32 mouse cellular contexts compared by ENCODE assay signal in the genomic region with DNA sequence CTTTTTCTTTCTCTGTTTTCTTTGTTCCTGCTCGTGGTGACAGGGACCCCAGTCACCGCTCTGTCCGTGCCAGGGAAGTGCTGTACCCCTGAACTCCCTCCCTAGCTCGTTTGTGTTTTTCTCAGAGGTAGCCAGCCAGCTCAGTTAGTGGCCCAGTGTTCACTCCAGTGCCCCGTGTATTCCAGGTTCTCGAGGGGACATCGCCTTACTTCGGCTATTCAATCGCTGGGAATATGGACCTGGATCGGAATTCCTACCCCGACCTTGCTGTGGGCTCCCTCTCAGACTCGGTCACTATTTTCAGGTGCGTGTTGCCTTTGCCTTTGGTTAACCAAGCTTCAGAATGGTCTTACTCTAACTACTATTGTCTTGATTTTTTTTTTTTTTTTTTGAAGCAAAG.
"Had no signal": no experiment of that assay in that cellular context is flagged by ENCODE, and none has a peak within 500 bp of the region (broad histone marks: within the 10 kb centered on the region; RNA-seq: fewer than 3 reads in every experiment).

No protein-coding gene starts in this region.

- H3K27ac ChIP-seq: left cerebral cortex, adult 2 months; limb, embryonic 10.5 days; limb, embryonic 12.5 days; limb, embryonic 13.5 days; limb, embryonic 15.5 days; liver, embryonic 12.5 days; liver, embryonic 13.5 days; liver, embryonic 14.5 days; liver, embryonic 15.5 days; lung, embryonic 15.5 days; macrophage; midbrain, embryonic 10.5 days; midbrain, embryonic 12.5 days; midbrain, embryonic 13.5 days; midbrain, embryonic 15.5 days; neural tube, embryonic 12.5 days had no signal

- DNase-seq: left cerebral cortex, postnatal 4 days; liver; liver, embryonic 13.5 days; liver, postnatal 0 days; lung, adult 18-20 months; lung, adult 2 months; lung, embryonic 14.5 days; lung, postnatal 10 days; lung, postnatal 14 days; lung, postnatal 36 days; lung, postnatal 4 days; midbrain, embryonic 14.5 days had no signal

- H3K9me3 ChIP-seq: limb, embryonic 10.5 days; limb, embryonic 12.5 days; limb, embryonic 13.5 days; limb, embryonic 15.5 days; liver, embryonic 12.5 days; liver, embryonic 13.5 days; liver, embryonic 15.5 days; lung, embryonic 15.5 days; megakaryocyte, embryonic 14.5 days; midbrain, embryonic 10.5 days; midbrain, embryonic 12.5 days; midbrain, embryonic 13.5 days; midbrain, embryonic 15.5 days; neural tube, embryonic 12.5 days had no signal

- H3K4me3 ChIP-seq: left cerebral cortex, adult 2 months; limb, embryonic 10.5 days; limb, embryonic 12.5 days; limb, embryonic 13.5 days; limb, embryonic 15.5 days; liver, embryonic 12.5 days; liver, embryonic 13.5 days; liver, embryonic 15.5 days; lung, embryonic 15.5 days; megakaryocyte, embryonic 14.5 days; midbrain, embryonic 10.5 days; midbrain, embryonic 12.5 days; midbrain, embryonic 13.5 days; midbrain, embryonic 15.5 days; myocyte; neural tube, embryonic 12.5 days had no signal

- H3K9ac ChIP-seq: limb, embryonic 12.5 days; limb, embryonic 13.5 days; limb, embryonic 15.5 days; liver, embryonic 12.5 days; liver, embryonic 13.5 days; liver, embryonic 14.5 days; liver, embryonic 15.5 days; liver, postnatal 0 days; lung, embryonic 14.5 days; lung, embryonic 15.5 days; midbrain, embryonic 12.5 days; midbrain, embryonic 13.5 days; midbrain, embryonic 15.5 days; neural tube, embryonic 12.5 days had no signal

- ATAC-seq: liver, embryonic 12.5 days; liver, postnatal 0 days; lung, postnatal 0 days; midbrain, embryonic 13.5 days; midbrain, embryonic 15.5 days; midbrain, embryonic 16.5 days had no signal

- H3K4me2 ChIP-seq: limb, embryonic 12.5 days; limb, embryonic 13.5 days; limb, embryonic 15.5 days; liver, embryonic 11.5 days; liver, embryonic 12.5 days; liver, embryonic 13.5 days; liver, embryonic 15.5 days; lung, embryonic 14.5 days; lung, embryonic 15.5 days; midbrain, embryonic 12.5 days; midbrain, embryonic 13.5 days; midbrain, embryonic 15.5 days; neural tube, embryonic 12.5 days had no signal

- H3K27me3 ChIP-seq: limb, embryonic 12.5 days; limb, embryonic 13.5 days; limb, embryonic 15.5 days; liver, embryonic 12.5 days; liver, embryonic 13.5 days; liver, embryonic 15.5 days; lung, embryonic 15.5 days; megakaryocyte, embryonic 14.5 days; midbrain, embryonic 12.5 days; midbrain, embryonic 13.5 days; midbrain, embryonic 15.5 days; neural tube, embryonic 12.5 days had no signal

- H3K36me3 ChIP-seq: limb, embryonic 10.5 days; limb, embryonic 12.5 days; liver, embryonic 12.5 days; liver, embryonic 13.5 days; liver, embryonic 15.5 days; midbrain, embryonic 12.5 days; midbrain, embryonic 15.5 days had no signal

- H3K4me1 ChIP-seq: limb, embryonic 13.5 days; limb, embryonic 15.5 days; liver, embryonic 12.5 days; liver, embryonic 13.5 days; liver, embryonic 15.5 days; lung, embryonic 15.5 days; midbrain, embryonic 10.5 days; midbrain, embryonic 12.5 days; midbrain, embryonic 13.5 days; midbrain, embryonic 15.5 days; neural tube, embryonic 12.5 days had no signal
